In genomic region chr5:107759121-107759520, GRCm38 (mm10) we compare ENCODE assay signal across 14 mouse cellular contexts. TPM values are rescaled to one million over a fixed set of nuclear protein-coding genes. Genes with fewer than 3 reads are reported as not detected.
A peak's percentile ranks its signal among the peaks of the same experiment; 100 is the strongest.
DNase-seq lines count a peak whose midpoint lies in the region; ATAC-seq lines count a peak whose summit lies in the region.
"Had no signal": no experiment of that assay in that cellular context is flagged by ENCODE, and none has a peak within 500 bp of the region (broad histone marks: within the 10 kb centered on the region; RNA-seq: fewer than 3 reads in every experiment).

No protein-coding gene starts in this region.

- peaks cover 5% of the 10 kb centered on the region; the same call in 1 of the 2 replicates for H3K4me1 ChIP-seq in heart, embryonic 15.5 days (replicated peaks)
- peaks cover 14% of the 10 kb centered on the region for H3K4me1 ChIP-seq in liver, embryonic 13.5 days (replicated peaks)
- H3K4me1 ChIP-seq: forebrain, embryonic 10.5 days; kidney, embryonic 15.5 days had no signal

- H3K27me3 ChIP-seq in heart, embryonic 15.5 days = no peaks in the 10 kb centered on the region
- peaks cover 9% of the 10 kb centered on the region; the same call in 1 of the 2 replicates for H3K27me3 ChIP-seq in liver, embryonic 13.5 days
- H3K27me3 ChIP-seq: kidney, embryonic 15.5 days had no signal

- H3K27ac ChIP-seq in heart, embryonic 15.5 days = peak overlapping the region; percentile 12; the same call in 1 of the 2 replicates
- H3K27ac ChIP-seq in liver, embryonic 13.5 days = no peak overlapping the region
- H3K27ac ChIP-seq: forebrain, embryonic 10.5 days; kidney, embryonic 15.5 days had no signal

- no peak overlapping the region for H3K4me2 ChIP-seq in heart, embryonic 15.5 days
- H3K4me2 ChIP-seq in liver, embryonic 13.5 days = no peak overlapping the region
- H3K4me2 ChIP-seq: kidney, embryonic 15.5 days had no signal

- DNase-seq in heart, adult 8-10 months (ENCODE audit: low spot score) = no peak
- DNase-seq in embryo, embryonic 11.5 days (ENCODE audit: low read depth, low spot score) = peak; percentile 4
- DNase-seq in liver, embryonic 13.5 days = peak; percentile 63
- DNase-seq in yolk sac, embryonic 10.5 days (ENCODE audit: low spot score) = peak; percentile 60
- DNase-seq in left cerebral cortex, postnatal 36 days (ENCODE audit: low spot score in 2 of 2) = no peak
- DNase-seq in kidney, postnatal 25 days = no peak
- no peak for DNase-seq in adrenal gland, adult 18-20 months (ENCODE audit: low spot score in 2 of 2)
- DNase-seq: cerebellum, postnatal 14 days; layer of hippocampus, postnatal 36 days had no signal

- intact Hi-C loops in left cerebral cortex, postnatal 36 days (cut with DNase I) = no loop called here

- no peaks in the 10 kb centered on the region for H3K9me3 ChIP-seq in heart, embryonic 15.5 days (replicated peaks)
- no peaks in the 10 kb centered on the region for H3K9me3 ChIP-seq in liver, embryonic 13.5 days (replicated peaks)
- H3K9me3 ChIP-seq: forebrain, embryonic 10.5 days; kidney, embryonic 15.5 days had no signal

- ATAC-seq in heart, embryonic 15.5 days (replicated peaks; ENCODE audit: insufficient number of reproducible peaks, insufficient read depth, low FRiP score, low read depth) = peak; percentile 62; the same call in 1 of the 2 replicates
- ATAC-seq in liver, embryonic 13.5 days (ENCODE audit: low read depth) = peak; percentile 95
- ATAC-seq: CD4-positive, CD25-positive, alpha-beta regulatory T cell, adult 4 months had no signal

- H3K36me3 ChIP-seq in heart, embryonic 15.5 days = 0 out of 2 replicates have a peak, but pooled peaks cover 3% of the 10 kb centered on the region
- H3K36me3 ChIP-seq in liver, embryonic 13.5 days = peaks cover 32% of the 10 kb centered on the region

- no peak overlapping the region for H3K9ac ChIP-seq in heart, embryonic 15.5 days
- no peak overlapping the region for H3K9ac ChIP-seq in liver, embryonic 13.5 days
- H3K9ac ChIP-seq: kidney, embryonic 15.5 days had no signal

- 10% methylated on average over 5 of the region's 5 CpGs for WGBS in heart, embryonic 15.5 days
- 9% methylated on average over 5 of the region's 5 CpGs for WGBS in liver, embryonic 13.5 days (ENCODE audit: insufficient replicate concordance)

- no peak overlapping the region for H3K4me3 ChIP-seq in heart, embryonic 15.5 days
- H3K4me3 ChIP-seq in liver, embryonic 13.5 days (replicated peaks) = no peak overlapping the region
- H3K4me3 ChIP-seq: forebrain, embryonic 10.5 days; kidney, embryonic 15.5 days had no signal

RNA-seq across cellular contexts. Expression of gene Gfi1, which starts 33.3 kb away (rescaled TPM):
- polyA plus RNA-seq in heart, embryonic 15.5 days (2015; fragmentation: Nextera tagmentation; extraction: Ambion mirVana) = 0.11 and 1.5 TPM in 2 replicates
- total RNA-seq in heart, adult 8-10 months (2022) = not detected
- 0.48 and 0.65 TPM in 2 replicates for polyA plus RNA-seq in liver, embryonic 13.5 days (2015; fragmentation: Nextera tagmentation; extraction: Ambion mirVana)
- total RNA-seq in left cerebral cortex, postnatal 36 days (2021) = not detected
- under 1 TPM in 1 of 2 experiments, not detected in 1; 0.32 TPM for total RNA-seq in adrenal gland, adult 18-20 months (2021)
- total RNA-seq: gastrocnemius, adult 8-10 months; layer of hippocampus, postnatal 36 days had no signal
- polyA plus RNA-seq: forebrain, embryonic 10.5 days; kidney, embryonic 15.5 days had no signal

Comparison
In these comparisons a context has a peak if more than half of its experiments do, and no peak if none do; other contexts are left out.
1. DNase-seq: peak in embryo, embryonic 11.5 days (single experiment), liver, embryonic 13.5 days (single experiment) and yolk sac, embryonic 10.5 days (single experiment); none in heart, adult 8-10 months (single experiment), left cerebral cortex, postnatal 36 days (0 of 2), kidney, postnatal 25 days (0 of 2) and adrenal gland, adult 18-20 months (0 of 2).